Mouse (Mus musculus) CD4-positive, CD25-positive, alpha-beta regulatory T cell, adult 9 weeks (primary cell): Measurements from ENCODE around the gene Lrcol1. TPM values are rescaled to one million over a fixed set of nuclear protein-coding genes. Genes with fewer than 3 reads are reported as not detected.

Source experiments
- polyA plus RNA-seq: library from polyadenylated mRNA; unstranded; fragments of 100-300 nt; shearing (Covaris generic); gene quantifications from one replicate; pipeline ENCODE4 v1.2.1, GENCODE M21; 2017

The Lrcol1 gene
- polyA plus RNA-seq: not detected

GRCm38 (mm10) chr5:110344524-110344923 lies at the start of gene Lrcol1:
Gene Lrcol1, plus strand, starts transcription at chr5:110344730.

GRCm38 (mm10) chr5:110342648-110343284 lies 1.8 kb upstream of the Lrcol1 start, which contains the start of gene P2rx2:
Gene P2rx2, minus strand, starts transcription at chr5:110343212.

Other genes with a start within 250 kb of the Lrcol1 start
- 3.8 TPM for gene Plcxd1, start 244.8 kb upstream of the Lrcol1 start, polyA plus RNA-seq
- 37.1 TPM for gene Gtpbp6, start 236.5 kb upstream of the Lrcol1 start, polyA plus RNA-seq
- gene Zfp605, start 234.6 kb upstream of the Lrcol1 start, polyA plus RNA-seq: 5.8 TPM
- gene Chfr, start 208.9 kb upstream of the Lrcol1 start, polyA plus RNA-seq: 98.6 TPM
- 47.0 TPM for gene Golga3, start 168.0 kb upstream of the Lrcol1 start, polyA plus RNA-seq
- 7.0 TPM for gene Ankle2, start 113.7 kb upstream of the Lrcol1 start, polyA plus RNA-seq
- 15.2 TPM for gene Pgam5, start 74.8 kb upstream of the Lrcol1 start, polyA plus RNA-seq
- 3.2 TPM for gene Pxmp2, start 58.5 kb upstream of the Lrcol1 start, polyA plus RNA-seq
- gene Pole, start 58.4 kb upstream of the Lrcol1 start, polyA plus RNA-seq: 8.8 TPM
- gene P2rx2, start 1.5 kb upstream of the Lrcol1 start, polyA plus RNA-seq: not detected
- 1.7 TPM for gene Fbrsl1, start 103.8 kb downstream of the Lrcol1 start, polyA plus RNA-seq
- 9.2 TPM for gene Galnt9, start 199.6 kb downstream of the Lrcol1 start, polyA plus RNA-seq